In genomic region chr9:86592676-86593668, GRCm38 (mm10) we compare ENCODE assay signal across 8 mouse cellular contexts. TPM values are rescaled to one million over a fixed set of nuclear protein-coding genes. Genes with fewer than 3 reads are reported as not detected.
A peak's percentile ranks its signal among the peaks of the same experiment; 100 is the strongest.
DNase-seq lines count a peak whose midpoint lies in the region; ATAC-seq lines count a peak whose summit lies in the region.
"Had no signal": no experiment of that assay in that cellular context is flagged by ENCODE, and none has a peak within 500 bp of the region (broad histone marks: within the 10 kb centered on the region; RNA-seq: fewer than 3 reads in every experiment).

No protein-coding gene starts in this region.

- H3K4me3 ChIP-seq in forebrain, embryonic 12.5 days (replicated peaks) = no peak overlapping the region
- H3K4me3 ChIP-seq: erythroblast, embryonic 14.5 days had no signal

- 78% methylated on average over 19 of the region's 19 CpGs for WGBS in forebrain, embryonic 12.5 days

- DNase-seq in left cerebral cortex, adult 18-20 months (ENCODE audit: low spot score in 2 of 2) = peak; percentile 43 to 65
- DNase-seq in left cerebral cortex, adult 11 months (ENCODE audit: low spot score) = no peak
- DNase-seq in NIH3T3 (ENCODE audit: low read depth) = peak; percentile 64
- peak; percentile 37 to 45 for DNase-seq in left cerebral cortex, postnatal 36 days (ENCODE audit: low spot score in 2 of 2)
- peak; percentile 55 for DNase-seq in right cerebral cortex, postnatal 14 days
- DNase-seq in spleen, postnatal 10 days (ENCODE audit: low spot score in 2 of 2) = no peak

- H3K4me2 ChIP-seq in forebrain, embryonic 12.5 days = no peak overlapping the region

- ATAC-seq in forebrain, embryonic 12.5 days (ENCODE audit: low FRiP score) = peak; percentile 39; the same call in 1 of the 2 replicates

- no peaks in the 10 kb centered on the region for H3K27me3 ChIP-seq in forebrain, embryonic 12.5 days

- H3K36me3 ChIP-seq in forebrain, embryonic 12.5 days (replicated peaks) = no peaks in the 10 kb centered on the region

- H3K27ac ChIP-seq in forebrain, embryonic 12.5 days = no peak overlapping the region

- intact Hi-C loops in left cerebral cortex, postnatal 36 days (cut with DNase I) = loop anchor here (1.0 to 10.0 kb wide), 3 partner anchors 153 to 432 kb away; partner anchors contain the start of gene Cyb5r4

- H3K4me1 ChIP-seq in forebrain, embryonic 12.5 days = no peaks in the 10 kb centered on the region

- H3K9me3 ChIP-seq in forebrain, embryonic 12.5 days = no peaks in the 10 kb centered on the region

- H3K9ac ChIP-seq in forebrain, embryonic 12.5 days = no peak overlapping the region

RNA-seq across cellular contexts. Expression of gene Rwdd2a, which starts 21.2 kb away (rescaled TPM):
- total RNA-seq in left cerebral cortex, adult 18-20 months (2021) = 10 to 100 TPM; 22.4 to 26.8 TPM
- polyA plus RNA-seq in forebrain, embryonic 12.5 days (2016; fragmentation: Nextera tagmentation; extraction: Ambion mirVana) = 4.9 and 6.2 TPM in 2 replicates
- 10 to 100 TPM; 26.0 to 27.9 TPM for total RNA-seq in left cerebral cortex, postnatal 36 days (2021)
- polyA plus RNA-seq: erythroblast, embryonic 14.5 days had no signal

RNA-seq across cellular contexts. Expression of gene Pgm3, which starts 21.3 kb away (rescaled TPM):
- 10 to 100 TPM; 17.5 to 19.2 TPM for total RNA-seq in left cerebral cortex, adult 18-20 months (2021)
- polyA plus RNA-seq in forebrain, embryonic 12.5 days (2016; fragmentation: Nextera tagmentation; extraction: Ambion mirVana) = 36.6 and 41.0 TPM in 2 replicates
- total RNA-seq in left cerebral cortex, postnatal 36 days (2021) = 10 to 100 TPM; 18.0 to 18.3 TPM

Comparison
In these comparisons a context has a peak if more than half of its experiments do, and no peak if none do; other contexts are left out.
1. DNase-seq: peak in left cerebral cortex, adult 18-20 months (2 of 2), NIH3T3 (single experiment), left cerebral cortex, postnatal 36 days (2 of 2) and right cerebral cortex, postnatal 14 days (single experiment); none in left cerebral cortex, adult 11 months (single experiment) and spleen, postnatal 10 days (0 of 2).